Mouse (Mus musculus): ENCODE measurements around the gene AC140267.1.

DNA sequence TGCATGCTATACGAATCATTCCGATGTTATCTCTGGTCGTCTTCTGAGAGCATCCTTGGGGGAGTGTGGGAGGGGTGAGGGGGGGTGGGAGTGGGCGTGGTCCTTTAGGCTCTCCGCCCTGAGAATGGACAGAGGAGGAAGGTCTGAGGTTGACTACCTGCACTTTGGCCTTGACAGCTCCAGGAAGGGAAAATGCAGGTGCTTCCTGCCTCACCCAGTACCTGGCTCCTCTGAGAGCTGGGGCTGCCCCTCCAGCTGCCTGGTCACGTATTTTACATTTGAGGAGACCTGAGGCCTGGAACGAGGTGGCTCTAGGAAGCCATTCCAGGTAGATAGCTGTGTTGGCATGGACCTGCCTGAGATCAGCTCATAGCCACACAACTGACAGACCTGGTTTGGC, 42.8 kb upstream of the AC140267.1 start:
- TF ChIP-seq CTCF (IDR thresholded peaks at IDR 0.05; ENCODE audit: low read depth, low read length) (no peak), POLR2A (IDR thresholded peaks at IDR 0.05; ENCODE audit: insufficient read depth, low read length) (no peak), EP300 (IDR thresholded peaks at IDR 0.05; ENCODE audit: insufficient read depth, low read depth, low read length) (no peak)
